ENCODE assay signal across 29 mouse cellular contexts in genomic region chr9:40727140-40727823, GRCm38 (mm10). TPM values are rescaled to one million over a fixed set of nuclear protein-coding genes. Genes with fewer than 3 reads are reported as not detected.
"Had no signal": no experiment of that assay in that cellular context is flagged by ENCODE, and none has a peak within 500 bp of the region (broad histone marks: within the 10 kb centered on the region; RNA-seq: fewer than 3 reads in every experiment).

No protein-coding gene starts in this region.

- H3K27ac ChIP-seq: kidney, postnatal 0 days; layer of hippocampus, adult 2 months; liver, embryonic 12.5 days; liver, embryonic 15.5 days; lung, embryonic 15.5 days; midbrain, embryonic 12.5 days; midbrain, embryonic 15.5 days; neural tube, embryonic 12.5 days; neural tube, embryonic 15.5 days; stomach, postnatal 0 days had no signal

- H3K9me3 ChIP-seq: liver, embryonic 12.5 days; liver, embryonic 15.5 days; lung, embryonic 15.5 days; midbrain, embryonic 12.5 days; midbrain, embryonic 15.5 days; neural tube, embryonic 12.5 days; neural tube, embryonic 15.5 days had no signal

- H3K4me2 ChIP-seq: liver, embryonic 12.5 days; liver, embryonic 15.5 days; lung, embryonic 15.5 days; midbrain, embryonic 12.5 days; midbrain, embryonic 15.5 days; neural tube, embryonic 12.5 days; neural tube, embryonic 15.5 days had no signal

- ATAC-seq: liver, embryonic 12.5 days; midbrain, embryonic 15.5 days had no signal

- H3K4me3 ChIP-seq: layer of hippocampus, adult 2 months; liver, embryonic 12.5 days; liver, embryonic 15.5 days; lung, embryonic 15.5 days; midbrain, embryonic 12.5 days; midbrain, embryonic 15.5 days; neural tube, embryonic 12.5 days; neural tube, embryonic 15.5 days had no signal

- DNase-seq: kidney, adult 11 months; kidney, adult 8-10 months; kidney, postnatal 25 days; layer of hippocampus, adult 9-11 months; liver; lung, adult 18-20 months; lung, postnatal 10 days; lung, postnatal 36 days; right cerebral cortex, adult 18-20 months; right cerebral cortex, postnatal 14 days; right cerebral cortex, postnatal 4 days; thymus, adult 2 months; thymus, postnatal 25 days had no signal

- H3K36me3 ChIP-seq: liver, embryonic 12.5 days; liver, embryonic 15.5 days; lung, embryonic 15.5 days; midbrain, embryonic 12.5 days; midbrain, embryonic 15.5 days; neural tube, embryonic 12.5 days; neural tube, embryonic 15.5 days had no signal

- H3K9ac ChIP-seq: liver, embryonic 12.5 days; liver, embryonic 15.5 days; lung, embryonic 15.5 days; midbrain, embryonic 12.5 days; midbrain, embryonic 15.5 days; neural tube, embryonic 12.5 days; neural tube, embryonic 15.5 days had no signal

- H3K27me3 ChIP-seq: lung, embryonic 15.5 days; midbrain, embryonic 12.5 days; midbrain, embryonic 15.5 days; neural tube, embryonic 15.5 days had no signal

- H3K4me1 ChIP-seq: liver, embryonic 12.5 days had no signal

RNA-seq across cellular contexts. Expression of gene Gm21915, which starts 56.9 kb away (rescaled TPM):
- total RNA-seq: layer of hippocampus, adult 2 months; layer of hippocampus, postnatal 25 days; left cerebral cortex, adult 18-20 months; left cerebral cortex, postnatal 25 days had no signal
- polyA plus RNA-seq: kidney, postnatal 0 days; large intestine, adult 2 months; limb, embryonic 11.5 days; liver, embryonic 12.5 days; liver, embryonic 15.5 days; lung, embryonic 15.5 days; midbrain, embryonic 12.5 days; midbrain, embryonic 15.5 days; neural tube, embryonic 12.5 days; neural tube, embryonic 15.5 days; stomach, embryonic 14.5 days; stomach, postnatal 0 days; thymus, adult 2 months had no signal
